ENCODE assay signal across 26 mouse cellular contexts in the genomic region with DNA sequence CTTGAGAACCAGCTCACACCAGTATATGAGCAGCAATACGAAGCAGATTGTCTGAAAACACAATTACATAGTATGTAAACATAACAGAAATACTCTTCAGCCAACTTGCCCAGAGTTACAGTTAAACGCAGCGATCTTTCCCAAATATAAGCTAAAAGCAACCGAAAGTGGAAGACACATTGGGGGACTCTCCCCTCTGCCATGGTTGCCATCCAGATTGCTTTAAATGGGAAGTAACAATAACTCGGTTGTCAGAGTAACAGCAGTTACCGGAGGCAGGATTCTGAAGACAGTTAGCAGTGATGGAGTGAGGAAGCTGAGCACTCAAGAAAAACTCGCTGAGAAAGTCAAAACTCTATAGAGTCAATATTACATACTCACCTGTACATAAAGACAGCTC.
"Had no signal": no experiment of that assay in that cellular context is flagged by ENCODE, and none has a peak within 500 bp of the region (broad histone marks: within the 10 kb centered on the region; RNA-seq: fewer than 3 reads in every experiment).

No protein-coding gene starts in this region.

- H3K4me3 ChIP-seq: heart, embryonic 13.5 days; heart, embryonic 15.5 days; hindbrain, embryonic 13.5 days; hindbrain, embryonic 15.5 days; kidney, embryonic 15.5 days; left cerebral cortex, adult 2 months; limb, embryonic 10.5 days; limb, embryonic 12.5 days; liver, embryonic 13.5 days; liver, embryonic 15.5 days had no signal

- H3K27me3 ChIP-seq: hindbrain, embryonic 13.5 days; hindbrain, embryonic 15.5 days; kidney, embryonic 15.5 days; limb, embryonic 12.5 days had no signal

- H3K9ac ChIP-seq: heart, embryonic 13.5 days; heart, embryonic 15.5 days; hindbrain, embryonic 13.5 days; hindbrain, embryonic 15.5 days; kidney, embryonic 15.5 days; limb, embryonic 12.5 days; liver, embryonic 13.5 days; liver, embryonic 15.5 days had no signal

- DNase-seq: gastrocnemius, postnatal 14 days; gastrocnemius, postnatal 36 days; heart, adult 18-20 months; heart, postnatal 14 days; heart, postnatal 4 days; kidney, adult 11 months; kidney, adult 8-10 months; kidney, postnatal 14 days; kidney, postnatal 36 days; layer of hippocampus, adult 9-11 months; liver; liver, embryonic 13.5 days had no signal

- ATAC-seq: hindbrain, postnatal 0 days; intestine, embryonic 16.5 days had no signal

- H3K36me3 ChIP-seq: heart, embryonic 13.5 days; heart, embryonic 15.5 days; hindbrain, embryonic 13.5 days; hindbrain, embryonic 15.5 days; kidney, embryonic 15.5 days; limb, embryonic 10.5 days; limb, embryonic 12.5 days; liver, embryonic 13.5 days; liver, embryonic 15.5 days had no signal

- H3K27ac ChIP-seq: heart, embryonic 13.5 days; heart, embryonic 15.5 days; hindbrain, embryonic 13.5 days; hindbrain, embryonic 15.5 days; hindbrain, postnatal 0 days; kidney, embryonic 15.5 days; kidney, postnatal 0 days; left cerebral cortex, adult 2 months; limb, embryonic 10.5 days; limb, embryonic 12.5 days; liver, embryonic 13.5 days; liver, embryonic 15.5 days had no signal

- H3K9me3 ChIP-seq: heart, embryonic 13.5 days; heart, embryonic 15.5 days; hindbrain, embryonic 13.5 days; hindbrain, embryonic 15.5 days; kidney, embryonic 15.5 days; limb, embryonic 10.5 days; limb, embryonic 12.5 days; liver, embryonic 13.5 days; liver, embryonic 15.5 days had no signal

- H3K4me2 ChIP-seq: heart, embryonic 11.5 days; heart, embryonic 13.5 days; heart, embryonic 15.5 days; hindbrain, embryonic 13.5 days; hindbrain, embryonic 15.5 days; kidney, embryonic 15.5 days; limb, embryonic 12.5 days; liver, embryonic 11.5 days; liver, embryonic 13.5 days; liver, embryonic 15.5 days had no signal

- H3K4me1 ChIP-seq: limb, embryonic 12.5 days; liver, embryonic 13.5 days; liver, embryonic 15.5 days had no signal
